Mouse (Mus musculus): ENCODE measurements around the gene Coq8b.

Gene Coq8b

GRCm38 (mm10) chr7:27273739-27274351, 41.0 kb downstream of the Coq8b start:
- DNase-seq (ENCODE audit: low read depth): peak; percentile 51

GRCm38 (mm10) chr7:27274916-27275315, 42.1 kb downstream of the Coq8b start:
- DNase-seq (ENCODE audit: low read depth): no peak

GRCm38 (mm10) chr7:27276021-27276420, 43.2 kb downstream of the Coq8b start:
- peak; percentile 29 for DNase-seq (ENCODE audit: low read depth)

- DNase-seq (ENCODE audit: low read depth): no peak
These were observed 44.4 kb downstream of the Coq8b start for GRCm38 (mm10) chr7:27277191-27277590.

GRCm38 (mm10) chr7:27281717-27282116, 48.9 kb downstream of the Coq8b start:
- DNase-seq (ENCODE audit: low read depth): no peak

GRCm38 (mm10) chr7:27282225-27282624, 49.4 kb downstream of the Coq8b start:
- DNase-seq (ENCODE audit: low read depth): no peak

- DNase-seq (ENCODE audit: low read depth): no peak
These were observed 52.3 kb downstream of the Coq8b start for GRCm38 (mm10) chr7:27284865-27285697.

GRCm38 (mm10) chr7:27285698-27286066, 52.9 kb downstream of the Coq8b start:
- DNase-seq (ENCODE audit: low read depth): peak; percentile 41

GRCm38 (mm10) chr7:27288732-27289131, 55.9 kb downstream of the Coq8b start:
- no peak for DNase-seq (ENCODE audit: low read depth)

GRCm38 (mm10) chr7:27290555-27290954, 57.7 kb downstream of the Coq8b start:
- DNase-seq (ENCODE audit: low read depth): no peak

- DNase-seq (ENCODE audit: low read depth): no peak
These were observed 59.1 kb downstream of the Coq8b start for GRCm38 (mm10) chr7:27291795-27292466.

GRCm38 (mm10) chr7:27295956-27296355, 63.1 kb downstream of the Coq8b start:
- no peak for DNase-seq (ENCODE audit: low read depth)

GRCm38 (mm10) chr7:27296518-27296917, 63.7 kb downstream of the Coq8b start:
- DNase-seq (ENCODE audit: low read depth): no peak

- DNase-seq (ENCODE audit: low read depth): no peak
These were observed 65.3 kb downstream of the Coq8b start for GRCm38 (mm10) chr7:27298033-27298610.

GRCm38 (mm10) chr7:27298816-27299215, 66.0 kb downstream of the Coq8b start:
- no peak for DNase-seq (ENCODE audit: low read depth)

GRCm38 (mm10) chr7:27300351-27300750, 67.5 kb downstream of the Coq8b start:
- no peak for DNase-seq (ENCODE audit: low read depth)

- no peak for DNase-seq (ENCODE audit: low read depth)
These were observed 68.0 kb downstream of the Coq8b start for GRCm38 (mm10) chr7:27300801-27301200.

GRCm38 (mm10) chr7:27302172-27302571, 69.3 kb downstream of the Coq8b start:
- peak; percentile 61 for DNase-seq (ENCODE audit: low read depth)

GRCm38 (mm10) chr7:27305091-27305730, 72.4 kb downstream of the Coq8b start:
- no peak for DNase-seq (ENCODE audit: low read depth)

- no peak for DNase-seq (ENCODE audit: low read depth)
These were observed 73.6 kb downstream of the Coq8b start for GRCm38 (mm10) chr7:27306161-27307160.

- DNase-seq (ENCODE audit: low read depth): no peak
These were observed 74.7 kb downstream of the Coq8b start for GRCm38 (mm10) chr7:27307551-27307950.
